Mouse (Mus musculus): ENCODE data around the gene Vmn1r46.
"Not testable (repeated sequence)": the region's sequence is repeated elsewhere in the genome, so short reads cannot be mapped to it uniquely, and the experiment has no call there.

Gene Vmn1r46

DNA sequence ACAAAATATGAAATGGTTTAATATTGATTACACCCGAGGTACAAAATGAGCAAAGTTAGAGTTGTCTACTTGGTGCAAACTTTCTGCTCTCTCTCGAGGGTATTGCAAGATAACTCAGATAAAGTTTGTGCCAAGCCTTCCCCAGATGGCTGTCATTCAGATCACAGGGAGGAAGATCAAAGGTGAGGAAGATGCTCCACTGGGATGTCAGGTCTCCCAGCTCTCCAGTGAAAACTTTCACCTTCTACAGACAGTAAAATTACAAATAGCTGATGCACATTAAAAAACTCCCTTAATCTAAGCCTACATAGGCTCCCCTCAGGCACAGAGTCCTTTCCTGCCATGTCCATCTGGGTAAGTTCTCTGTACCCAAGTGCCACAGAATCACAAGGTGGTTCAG is at the start of gene Vmn1r46:
Gene Vmn1r46, plus strand, starts transcription at position 301 of the 400 bp plus-strand sequence.
- no peak for DNase-seq (ENCODE audit: low read depth, low spot score)

DNA sequence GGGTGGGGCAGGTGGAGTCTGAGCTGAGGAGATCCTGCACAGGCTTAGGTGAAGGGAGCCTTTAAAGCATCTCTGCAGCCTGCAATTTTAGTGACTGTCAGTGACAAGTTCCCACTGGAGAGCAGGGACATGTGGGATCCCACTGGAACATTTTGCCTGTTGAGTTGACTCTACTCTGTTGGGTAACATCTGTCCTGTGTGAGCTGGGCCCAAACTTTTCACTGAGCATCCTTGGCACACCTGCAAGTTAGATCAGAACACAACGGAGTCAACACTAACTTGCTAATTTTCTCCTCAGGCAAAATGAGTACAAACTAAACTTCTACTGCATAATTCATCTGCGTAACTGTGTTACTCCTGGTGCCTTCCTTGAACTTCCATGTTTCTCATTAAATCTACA is 28.6 kb upstream of the Vmn1r46 start, which contains the start of gene Vmn1r45:
Gene Vmn1r45, minus strand, starts transcription at position 101 of the 400 bp plus-strand sequence.
- DNase-seq (ENCODE audit: low read depth, low spot score), result not testable (repeated sequence)

DNA sequence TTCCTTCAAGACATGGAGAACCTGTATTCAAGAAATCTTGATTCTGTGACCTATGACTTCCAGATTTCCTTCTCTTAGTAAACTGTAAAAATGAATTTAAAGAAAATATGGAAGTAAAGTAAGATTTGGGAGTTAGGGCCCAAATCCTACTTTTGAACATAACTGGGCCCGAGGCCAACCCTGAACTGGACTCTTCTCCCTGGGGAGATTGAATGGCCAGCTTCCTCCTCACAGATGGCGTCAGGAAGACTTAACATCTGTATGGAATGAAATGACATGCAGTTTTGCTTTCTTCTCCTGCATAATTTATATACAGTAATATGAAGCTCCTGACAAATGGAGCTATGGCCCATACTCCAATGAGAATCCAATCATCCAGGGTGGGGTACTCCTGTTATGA is 28.2 kb upstream of the Vmn1r46 start:
- DNase-seq (ENCODE audit: low read depth, low spot score), result no peak

GRCm38 (mm10) chr6:89953556-89953955 is 15.6 kb upstream of the Vmn1r46 start:
- DNase-seq (ENCODE audit: low read depth, low spot score), result no peak

DNA sequence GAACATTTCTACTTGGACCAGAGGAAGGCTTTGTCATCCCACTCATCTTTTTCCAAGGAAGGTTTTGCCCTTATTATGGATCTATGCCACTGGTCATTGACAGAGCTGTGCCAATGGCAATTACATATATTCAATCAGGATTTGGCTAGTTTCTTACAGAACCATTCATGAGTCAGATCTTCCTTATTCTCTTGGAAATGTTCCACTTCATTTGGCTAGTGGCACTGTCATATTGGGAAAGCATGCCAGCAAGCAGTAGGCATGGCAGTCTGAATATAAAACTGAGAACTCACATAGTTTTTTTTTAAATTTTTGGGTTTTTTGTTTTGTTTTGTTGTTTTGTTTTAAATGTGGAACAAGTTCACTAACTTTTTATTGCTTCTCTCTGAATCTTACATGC is 2.8 kb upstream of the Vmn1r46 start:
- no peak for DNase-seq (ENCODE audit: low read depth, low spot score)

GRCm38 (mm10) chr6:89985989-89986388 is 16.9 kb downstream of the Vmn1r46 start:
- DNase-seq (ENCODE audit: low read depth, low spot score), result no peak

GRCm38 (mm10) chr6:90015847-90016246 is 46.7 kb downstream of the Vmn1r46 start, which contains the start of gene Vmn1r47:
Vmn1r47 (plus strand) TSS chr6:90016147.
- not testable (repeated sequence) for DNase-seq (ENCODE audit: low read depth, low spot score)
